Mouse (Mus musculus) ES-Bruce4 (cell line): Measurements from ENCODE around the gene Txnip.

Experiments
- CTCF ChIP-seq: IDR thresholded peaks from one replicate; pipeline ENCODE4 v1.8.1; 2011; ENCODE audit warnings: low read depth, low read length
- POLR2A ChIP-seq: IDR thresholded peaks from one replicate; pipeline ENCODE4 v1.8.1; 2011; ENCODE audit warnings: low read length; ENCODE audit not compliant: insufficient read depth

DNA sequence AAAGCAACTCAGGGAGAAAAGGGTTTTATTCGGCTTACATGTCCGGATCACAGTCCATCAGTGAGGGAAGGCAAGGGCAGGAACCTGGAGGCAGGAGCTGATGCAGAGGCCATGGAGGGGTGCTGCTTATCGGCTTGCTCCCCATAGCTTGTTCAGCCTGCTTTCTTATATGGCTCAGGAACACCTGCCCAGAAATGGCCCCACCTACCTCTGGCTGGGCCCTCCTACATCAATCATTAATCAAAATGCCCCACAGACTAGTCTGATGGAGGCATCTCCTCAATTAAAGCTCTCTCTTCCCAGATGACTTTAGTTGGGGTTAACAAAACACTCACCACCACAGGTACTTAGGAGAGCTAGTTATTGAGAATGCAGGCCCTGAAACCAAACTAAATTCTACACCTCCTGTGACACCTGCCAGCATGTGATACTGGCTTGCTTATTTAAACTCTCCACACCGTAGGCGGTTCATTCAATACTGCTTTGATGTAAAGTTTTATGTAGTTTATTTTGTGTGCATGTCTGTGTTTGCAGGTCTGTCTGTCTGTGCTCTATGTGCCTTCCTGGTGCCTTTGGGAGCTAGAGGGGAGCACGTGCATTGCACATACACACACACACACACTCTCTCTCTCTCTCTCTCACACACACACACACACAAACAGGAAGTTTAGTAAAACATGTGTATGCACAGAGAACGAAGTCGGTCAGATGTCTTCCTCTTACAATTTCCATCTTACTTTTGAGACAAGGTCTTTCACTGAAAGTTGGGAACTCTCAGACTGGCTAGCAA lies 9.1 kb downstream of the Txnip start:
- TF ChIP-seq POLR2A (no peak), CTCF (no peak)
